Mouse (Mus musculus): Measurements from ENCODE around the gene Coq8b.

GRCm38 (mm10) chr7:27305091-27305730 is 72.4 kb downstream of the Coq8b start:
- TF ChIP-seq CTCF (IDR thresholded peaks at IDR 0.05; ENCODE audit: control insufficient read depth, insufficient read depth, insufficient read length): no peak
- TF ChIP-seq MAX (IDR thresholded peaks at IDR 0.05): no peak
- TF ChIP-seq USF1 (IDR thresholded peaks at IDR 0.05; ENCODE audit: low read depth): no peak
- no peak for TF ChIP-seq MYOG (IDR thresholded peaks at IDR 0.05; ENCODE audit: control insufficient read depth, extremely low read depth, insufficient read length)
- no peak for TF ChIP-seq FOSL1 (IDR thresholded peaks at IDR 0.05; ENCODE audit: insufficient read depth, low read length, poor library complexity, severe bottlenecking)
- no peak for TF ChIP-seq MYOD1 (IDR thresholded peaks at IDR 0.05; ENCODE audit: control insufficient read depth, insufficient read length, low read depth)
- TF ChIP-seq CEBPB (IDR thresholded peaks at IDR 0.05; ENCODE audit: low read depth): no peak

Data from C2C12 (cell line).